Mouse (Mus musculus) c-Kit-negative CD71-positive TER-119-positive erythroid progenitor cells, embryonic 14.5 days (primary cell): Measurements from ENCODE around the gene Slamf7.
A peak's percentile ranks its signal among the peaks of the same experiment; 100 is the strongest.

Experiments used
- DNase-seq: peaks from one replicate; pipeline ENCODE4 v3.0.0-alpha.2; 2013; ENCODE audit warnings: low read depth, low spot score

Slamf7 gene

DNA sequence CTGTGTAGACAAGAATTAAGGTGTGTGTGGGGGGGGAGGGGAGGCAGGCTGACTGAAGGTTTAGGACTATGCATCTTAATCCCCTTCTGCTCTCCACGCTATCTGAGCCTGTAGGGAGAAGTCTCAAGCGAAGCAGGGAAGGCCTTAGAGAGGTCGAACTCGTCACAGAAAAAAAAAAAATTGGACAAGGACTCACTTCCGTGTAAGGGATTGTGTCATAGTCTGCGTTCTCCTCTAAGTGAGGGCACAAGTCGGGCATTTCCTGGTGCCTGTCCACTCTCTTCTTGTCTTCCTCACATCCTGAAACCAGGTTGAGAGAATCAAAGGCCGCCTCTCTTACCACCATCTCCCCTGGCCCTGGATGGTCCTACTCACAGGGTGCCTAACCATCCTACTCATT is 15.7 kb downstream of the Slamf7 start:
- DNase-seq = no peak

- no peak for DNase-seq
Observed at GRCm38 (mm10) chr1:171635696-171636095, 17.1 kb downstream of the Slamf7 start.

- no peak for DNase-seq
Observed at GRCm38 (mm10) chr1:171631447-171631846, 21.4 kb downstream of the Slamf7 start.

DNA sequence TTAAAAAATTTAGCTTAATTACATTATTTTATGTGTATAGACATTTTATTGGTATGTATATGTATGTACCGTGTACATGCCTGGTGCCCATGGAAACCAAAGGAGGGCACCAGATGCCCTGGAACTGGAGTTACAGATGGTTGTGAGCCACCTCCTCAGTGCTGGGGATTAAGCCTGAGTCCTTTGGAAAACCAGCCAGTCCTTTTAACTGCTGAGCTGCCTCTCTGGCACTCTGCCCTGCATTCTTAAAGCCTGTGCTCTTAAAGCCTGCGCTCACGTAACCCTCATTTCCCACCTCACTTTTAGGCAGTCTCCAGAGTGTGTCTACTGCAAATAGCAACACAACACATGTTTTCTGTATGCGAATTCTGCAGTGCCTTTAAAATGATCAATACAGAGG is 21.9 kb downstream of the Slamf7 start:
- DNase-seq = no peak

- DNase-seq = no peak
Observed at GRCm38 (mm10) chr1:171630041-171630440, 22.8 kb downstream of the Slamf7 start.

GRCm38 (mm10) chr1:171629168-171629567 is 23.7 kb downstream of the Slamf7 start:
- no peak for DNase-seq

DNA sequence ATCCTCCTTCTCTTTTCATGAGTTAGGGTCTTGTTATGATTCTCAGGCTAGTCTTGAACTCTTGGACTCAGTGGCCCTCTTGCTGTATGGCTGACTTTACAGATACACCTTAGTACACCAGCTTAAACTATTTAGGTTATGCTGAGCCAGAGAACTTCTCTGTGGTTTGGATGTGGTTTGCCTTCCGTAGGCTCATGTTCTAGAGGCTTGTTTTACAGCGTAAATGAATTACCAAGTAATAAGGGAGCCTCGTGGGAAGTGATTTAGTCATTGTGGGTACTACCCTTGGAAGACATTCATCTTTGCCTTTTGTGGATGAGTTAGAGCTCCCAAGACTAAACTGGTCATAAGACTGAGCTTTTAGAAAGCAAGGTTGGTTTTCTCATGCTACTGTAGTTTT is 25.0 kb downstream of the Slamf7 start:
- no peak for DNase-seq

- DNase-seq = no peak
Observed at GRCm38 (mm10) chr1:171620091-171620490, 32.7 kb downstream of the Slamf7 start.

DNA sequence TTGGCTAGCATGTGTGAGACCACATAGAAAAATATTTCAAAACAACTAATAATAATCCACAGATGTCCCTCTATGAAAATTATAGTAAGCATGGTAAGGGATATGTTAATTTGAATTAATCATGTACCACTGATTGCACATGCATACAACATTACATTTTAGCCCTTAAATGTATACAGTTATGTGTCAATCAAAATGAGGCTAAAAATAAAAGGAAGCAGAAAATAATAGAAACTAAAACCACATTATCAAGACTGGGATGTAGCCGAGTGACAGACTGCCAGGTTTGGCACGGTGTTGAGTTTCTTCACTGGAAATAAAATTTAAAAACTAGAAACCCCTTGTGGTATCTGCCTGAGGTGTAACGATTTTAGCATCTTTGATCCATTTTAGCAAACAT is 33.2 kb downstream of the Slamf7 start:
- no peak for DNase-seq

DNA sequence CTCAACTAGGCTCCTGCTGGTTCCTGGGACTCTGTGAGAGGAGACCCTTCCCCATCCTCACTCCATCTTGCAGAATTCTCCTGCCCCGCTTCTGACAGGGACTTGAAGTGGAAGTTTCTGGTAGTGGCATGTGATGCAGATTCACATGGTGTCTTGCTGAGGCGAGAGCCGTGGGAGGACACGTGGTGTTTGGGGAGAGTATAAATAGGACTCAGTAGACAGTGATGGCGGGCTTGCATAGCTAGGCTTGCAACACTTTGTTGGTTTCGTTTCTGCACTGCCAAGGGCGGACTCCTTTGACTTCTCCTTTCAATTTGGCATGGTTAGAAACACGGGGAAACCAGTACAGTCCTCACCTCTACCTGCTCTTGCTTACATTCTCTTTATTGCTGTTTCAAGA is 33.8 kb downstream of the Slamf7 start:
- DNase-seq = no peak

- DNase-seq = no peak
Observed at GRCm38 (mm10) chr1:171616881-171617515, 35.8 kb downstream of the Slamf7 start.

DNA sequence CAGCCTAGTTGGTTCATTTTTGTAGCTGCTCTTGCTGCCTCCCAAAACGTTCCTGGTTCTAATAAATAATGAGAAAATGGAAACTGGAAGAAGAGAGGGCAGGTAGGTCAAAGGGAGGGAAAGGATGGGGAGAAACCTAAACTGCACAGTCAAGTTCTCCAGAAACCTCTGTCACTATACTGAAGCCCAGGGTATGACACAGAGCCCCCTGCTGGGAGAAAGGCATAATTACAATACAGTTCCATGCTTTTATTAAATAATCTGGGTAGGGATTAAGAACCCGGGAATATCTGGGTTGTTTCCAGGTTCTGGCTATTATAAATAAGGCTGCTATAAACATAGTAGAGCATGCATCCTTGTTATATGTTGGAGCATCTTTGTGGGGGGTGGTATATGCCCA is 38.9 kb downstream of the Slamf7 start:
- no peak for DNase-seq

- no peak for DNase-seq
Observed at GRCm38 (mm10) chr1:171610781-171611180, 42.1 kb downstream of the Slamf7 start.

- peak; percentile 12 for DNase-seq
Observed at GRCm38 (mm10) chr1:171610026-171610425, 42.8 kb downstream of the Slamf7 start.

DNA sequence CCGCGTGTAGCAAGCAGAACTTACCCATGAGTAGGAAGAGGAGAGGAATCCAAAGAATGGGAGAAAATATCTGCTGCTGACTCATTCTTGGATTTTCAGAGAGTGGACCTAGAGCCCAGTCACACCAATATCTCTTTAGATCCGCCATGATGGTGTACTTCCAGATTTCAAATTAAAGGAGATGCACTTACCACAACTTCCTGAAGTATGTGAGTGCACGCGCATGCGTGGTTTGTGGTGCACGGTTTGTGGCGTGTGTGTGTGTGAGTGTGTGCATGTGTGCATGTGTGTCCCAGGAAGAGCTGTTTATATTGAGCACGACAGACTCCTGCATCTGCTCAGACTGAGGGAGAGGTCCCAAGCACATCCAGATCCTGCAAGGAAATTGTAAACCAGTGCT is 45.7 kb downstream of the Slamf7 start, which contains the start of gene Ly9:
TSS of gene Ly9 (minus strand) at position 235 of the 400 bp plus-strand sequence.
- no peak for DNase-seq

DNA sequence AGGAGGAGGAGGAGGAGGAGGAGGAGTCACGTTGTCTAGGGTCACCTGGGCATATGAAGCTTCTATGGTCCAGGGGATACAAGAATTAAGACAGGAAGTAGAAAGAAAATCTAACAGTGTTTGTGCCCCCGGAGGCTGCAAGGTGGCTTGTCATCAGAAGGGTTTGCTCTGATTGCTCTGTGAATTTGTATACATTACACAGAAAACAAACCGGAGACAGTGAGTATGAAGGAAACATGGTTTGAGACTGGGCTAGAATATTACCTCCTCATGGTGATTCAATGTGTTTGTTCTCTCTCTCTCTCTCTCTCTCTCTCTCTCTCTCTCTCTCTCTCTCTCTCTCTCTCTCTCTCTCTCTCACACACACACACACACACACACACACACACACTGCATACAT is 46.2 kb downstream of the Slamf7 start:
- DNase-seq = no peak

DNA sequence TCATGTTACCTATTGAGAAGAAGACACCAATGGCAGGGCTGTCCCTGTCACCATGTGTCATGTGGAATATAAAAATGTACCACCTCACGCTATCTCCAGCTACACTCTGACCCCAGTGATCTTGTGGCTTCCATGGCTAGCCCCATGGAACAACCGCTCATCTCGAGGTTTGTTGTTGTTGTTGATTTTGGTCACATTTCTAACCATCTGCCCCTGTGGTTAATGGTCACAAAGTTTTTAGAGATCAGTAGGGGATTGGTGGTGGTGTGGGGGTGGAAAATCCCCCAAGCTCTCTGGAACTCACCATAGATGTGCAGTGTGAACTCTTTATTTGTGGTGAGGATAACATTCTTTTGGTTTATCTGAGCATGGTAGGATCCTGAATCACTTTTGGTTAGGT is 48.1 kb downstream of the Slamf7 start:
- DNase-seq = no peak

DNA sequence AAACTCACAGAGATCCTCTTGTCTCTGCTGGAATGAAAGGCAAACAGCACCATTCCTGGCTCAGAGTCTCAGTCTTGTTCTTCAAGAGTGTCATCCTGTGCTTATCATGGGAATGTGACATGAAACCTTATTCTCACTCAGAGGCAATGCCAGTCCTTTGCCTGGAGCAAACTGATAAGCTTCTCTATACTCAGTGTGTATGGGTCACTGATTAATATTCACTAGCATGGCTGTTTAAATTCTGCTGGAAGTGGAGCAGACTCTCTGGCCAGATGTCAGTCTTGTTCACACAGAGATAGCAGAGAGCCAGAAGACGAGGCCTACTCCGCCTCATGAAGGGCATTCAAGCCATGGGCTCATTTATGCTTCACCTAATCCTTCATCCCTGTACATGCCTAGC is 68.3 kb downstream of the Slamf7 start:
- DNase-seq = no peak
